Mouse (Mus musculus) bone marrow macrophage, adult 2 months (primary cell): ENCODE results near the gene Cd9.

Source experiments
- CTCF ChIP-seq: IDR thresholded peaks from 2 replicates; pipeline ENCODE4 v1.5.1; 2012; ENCODE audit warnings: low read depth, mild to moderate bottlenecking, low read length, moderate library complexity
- POLR2A ChIP-seq: IDR thresholded peaks from 2 replicates; pipeline ENCODE4 v1.6.1; 2012; ENCODE audit warnings: mild to moderate bottlenecking, low read depth, low read length, borderline replicate concordance

DNA sequence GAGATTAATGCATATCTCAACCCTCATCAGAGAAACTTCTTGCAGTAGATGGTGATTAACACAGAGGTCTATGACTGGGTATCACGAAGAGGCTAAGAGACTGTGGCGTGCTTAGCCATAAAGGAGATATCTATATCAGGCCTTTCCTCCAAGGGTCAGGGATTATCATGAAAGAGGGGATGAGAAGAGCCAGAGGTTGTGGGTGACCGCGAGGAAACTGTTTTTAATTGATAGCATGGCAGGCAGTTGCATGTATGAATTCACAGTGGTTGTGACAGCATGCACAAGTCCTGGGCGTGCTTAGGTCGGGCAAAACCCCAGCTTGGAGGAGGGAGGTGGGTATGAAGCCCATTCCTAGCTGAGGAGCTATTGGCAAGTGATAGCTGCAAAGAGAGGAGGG lies 46.7 kb upstream of the Cd9 start:
- TF ChIP-seq CTCF (no peak), POLR2A (no peak)
